Mouse (Mus musculus) midbrain, embryonic 12.5 days (tissue): ENCODE measurements around the gene Cox5a. TPM values are rescaled to one million over a fixed set of nuclear protein-coding genes. Genes with fewer than 3 reads are reported as not detected.

Experiments used
- ATAC-seq: fragments of 200-750 bp; cut with Nextera tagmentation; 2 replicates; pipeline ENCODE4 v1.8.0; 2017; ENCODE audit warnings: low read depth, moderate TSS enrichment, moderate library complexity; ENCODE audit not compliant: low FRiP score
- H3K27ac ChIP-seq: fragments of 300-500 bp; sonication (generic); replicated peaks from 2 replicates; pipeline ENCODE4 v1.5.1; 2016; ENCODE audit warnings: mild to moderate bottlenecking
- H3K27me3 ChIP-seq: fragments of 300-500 bp; sonication (generic); 2 replicates; pipeline ENCODE4 v1.6.1; 2016; ENCODE audit warnings: mild to moderate bottlenecking
- H3K36me3 ChIP-seq: fragments of 300-500 bp; sonication (generic); 2 replicates; pipeline ENCODE4 v1.6.1; 2016
- H3K4me1 ChIP-seq: fragments of 300-500 bp; sonication (generic); 2 replicates; pipeline ENCODE4 v1.6.1; 2016
- H3K4me2 ChIP-seq: fragments of 300-500 bp; sonication (generic); replicated peaks from 2 replicates; pipeline ENCODE4 v1.6.1; 2016; ENCODE audit warnings: mild to moderate bottlenecking, moderate library complexity
- H3K4me3 ChIP-seq: fragments of 300-500 bp; sonication (generic); 2 replicates; pipeline ENCODE4 v1.5.1; 2016; ENCODE audit warnings: mild to moderate bottlenecking
- H3K9ac ChIP-seq: fragments of 300-500 bp; sonication (generic); replicated peaks from 2 replicates; pipeline ENCODE4 v1.6.1; 2016; ENCODE audit warnings: mild to moderate bottlenecking, moderate library complexity
- H3K9me3 ChIP-seq: fragments of 300-500 bp; sonication (generic); 2 replicates; pipeline ENCODE4 v1.6.1; 2016; ENCODE audit warnings: mild to moderate bottlenecking
- WGBS: fragments of 180-500 bp; shearing (Covaris S2); methylation state at CpG from one replicate; pipeline ENCODE4 v1.1.7; 2016; 5-methylcytosine and 5-hydroxymethylcytosine counted together
- polyA plus RNA-seq: library from polyadenylated mRNA; unstranded; fragments of >200 nt; fragmentation: Nextera tagmentation; extraction: Ambion mirVana; gene quantifications from 2 replicates; pipeline ENCODE4 v1.2.1, GENCODE M21; 2016

Cox5a gene
- polyA plus RNA-seq, 1 experiment from 2014 or later = 706 TPM

DNA sequence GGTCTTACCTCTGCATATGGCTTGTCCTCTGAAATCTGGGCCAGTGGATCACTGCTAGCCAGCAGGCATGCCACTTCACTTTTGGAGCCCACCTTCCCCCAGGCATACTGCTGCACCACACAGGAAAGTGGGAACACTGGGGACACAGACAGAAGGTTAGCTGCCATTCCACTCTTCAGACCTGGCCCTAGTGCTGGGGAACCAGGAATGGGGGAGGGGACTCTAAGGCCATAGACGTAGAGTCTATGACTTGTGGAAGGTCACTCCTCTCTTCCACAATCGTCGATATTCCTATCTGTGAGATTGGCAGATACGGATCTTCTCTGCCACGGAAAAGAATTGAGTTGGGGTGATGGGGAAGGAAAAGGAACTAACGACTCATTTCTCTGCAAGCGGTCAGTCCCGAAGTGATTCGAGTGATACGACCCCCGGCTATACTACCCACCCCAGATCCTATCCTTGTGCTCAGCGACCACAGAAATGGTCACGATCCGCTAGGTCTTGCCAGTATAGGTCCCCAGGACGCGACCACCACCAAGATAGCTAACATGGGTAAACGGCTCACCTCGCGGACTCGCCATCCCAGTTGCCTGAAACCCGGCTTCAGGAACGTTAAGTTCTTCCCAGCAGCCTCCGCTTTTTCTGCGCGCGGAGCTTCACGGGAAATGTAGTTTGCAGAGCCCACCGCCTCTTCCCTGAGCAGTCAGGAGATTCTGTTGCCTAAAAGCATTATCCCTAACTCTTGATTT lies 31.2 kb downstream of the Cox5a start, which contains the start of gene Mpi:
TSS of gene Mpi (minus strand) at position 625 of the 749 bp plus-strand sequence.
- Histone ChIP-seq H3K4me1 (peaks cover 17% of the 10 kb centered on the region), H3K27me3 (no peaks in the 10 kb centered on the region), H3K9me3 (no peaks in the 10 kb centered on the region), H3K36me3 (peaks cover 32% of the 10 kb centered on the region), H3K4me3 (peak within 1 kb of the TSS; percentile 69), H3K4me2 (peak within 1 kb of the TSS; percentile 87), H3K27ac (no peak within 1 kb of the TSS), H3K9ac (peak within 1 kb of the TSS; percentile 75)
- ATAC-seq = peak; percentile 72; the same call in 1 of the 2 replicates
- 1% methylated on average over 28 of the region's 28 CpGs for WGBS

DNA sequence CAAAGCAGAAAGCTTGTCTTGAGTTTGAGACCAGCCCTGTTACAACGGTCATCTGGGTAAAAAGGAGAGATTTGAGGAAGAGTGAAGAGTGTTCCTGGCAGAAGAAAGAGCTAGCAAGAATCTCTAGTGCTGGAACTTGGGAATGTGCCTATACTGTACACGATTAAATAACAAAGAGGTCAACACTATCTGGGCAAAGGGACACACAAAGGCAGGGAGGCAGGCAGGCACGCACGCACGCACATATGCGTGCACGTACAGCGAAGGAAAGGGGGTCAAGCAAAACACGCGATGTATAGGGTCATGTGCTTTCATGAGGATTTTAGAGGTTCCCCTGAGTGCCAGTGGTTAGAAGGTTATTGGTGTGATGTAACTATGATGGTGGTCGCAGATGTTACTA lies 32.0 kb downstream of the Cox5a start:
- Histone ChIP-seq H3K4me2 (no peak overlapping the region), H3K9ac (no peak overlapping the region), H3K4me1 (peaks cover 17% of the 10 kb centered on the region), H3K4me3 (no peak overlapping the region), H3K36me3 (peaks cover 24% of the 10 kb centered on the region), H3K27me3 (no peaks in the 10 kb centered on the region), H3K27ac (no peak overlapping the region), H3K9me3 (no peaks in the 10 kb centered on the region)
- ATAC-seq = no peak; the same call in 1 of the 2 replicates
- 71% methylated on average over 11 of the region's 11 CpGs for WGBS

DNA sequence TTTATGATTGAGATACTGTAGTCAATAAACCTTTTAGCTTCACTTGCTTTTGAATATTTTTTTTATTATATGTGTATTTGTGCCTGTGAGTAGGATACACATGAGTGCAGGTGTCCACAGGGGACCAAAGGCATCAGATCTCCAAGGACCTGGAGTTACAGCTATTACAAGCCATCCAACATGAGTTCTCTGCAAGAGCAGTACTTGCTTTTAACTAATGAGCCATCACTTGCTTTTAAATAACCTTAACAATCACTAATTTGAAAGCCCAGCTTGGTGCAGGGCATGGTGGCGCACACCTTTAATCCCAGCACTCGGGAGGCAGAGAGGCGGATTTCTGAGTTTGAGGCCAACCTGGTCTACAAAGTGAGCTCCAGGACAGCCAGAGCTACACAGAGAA lies 33.7 kb downstream of the Cox5a start:
- H3K9ac ChIP-seq = no peak overlapping the region
- H3K27ac ChIP-seq = no peak overlapping the region
- peaks cover 8% of the 10 kb centered on the region for H3K36me3 ChIP-seq
- no peaks in the 10 kb centered on the region for H3K27me3 ChIP-seq
- H3K9me3 ChIP-seq = no peaks in the 10 kb centered on the region
- H3K4me3 ChIP-seq = no peak overlapping the region
- ATAC-seq = no peak
- peaks cover 17% of the 10 kb centered on the region for H3K4me1 ChIP-seq
- 37% methylated on average over 3 of the region's 3 CpGs for WGBS
- no peak overlapping the region for H3K4me2 ChIP-seq

DNA sequence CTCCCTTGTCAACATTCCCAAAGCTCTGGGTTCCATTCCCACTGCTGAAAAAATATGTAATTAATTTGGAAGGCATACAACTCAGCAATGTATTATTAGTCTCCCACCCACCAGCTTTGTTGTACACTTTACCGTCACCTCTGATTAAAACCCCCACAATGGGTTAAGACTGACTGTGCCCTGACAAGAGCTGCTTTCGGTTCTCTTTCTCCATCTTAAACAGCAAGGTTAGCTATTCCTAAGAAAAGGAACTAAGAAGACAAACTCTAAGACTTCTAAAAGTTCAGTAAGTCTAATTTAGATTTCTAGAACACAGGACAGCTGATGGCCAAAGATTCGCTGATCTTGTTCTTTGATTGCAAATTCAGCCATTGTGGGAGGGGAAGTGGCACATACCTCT lies 36.1 kb downstream of the Cox5a start:
- no peaks in the 10 kb centered on the region for H3K36me3 ChIP-seq
- H3K4me1 ChIP-seq = peaks cover 23% of the 10 kb centered on the region
- no peak overlapping the region for H3K9ac ChIP-seq
- no peaks in the 10 kb centered on the region for H3K9me3 ChIP-seq
- no peak overlapping the region for H3K4me3 ChIP-seq
- no peak overlapping the region for H3K4me2 ChIP-seq
- H3K27me3 ChIP-seq = no peaks in the 10 kb centered on the region
- no peak overlapping the region for H3K27ac ChIP-seq
- 77% methylated on average over 3 of the region's 3 CpGs for WGBS
- no peak for ATAC-seq

DNA sequence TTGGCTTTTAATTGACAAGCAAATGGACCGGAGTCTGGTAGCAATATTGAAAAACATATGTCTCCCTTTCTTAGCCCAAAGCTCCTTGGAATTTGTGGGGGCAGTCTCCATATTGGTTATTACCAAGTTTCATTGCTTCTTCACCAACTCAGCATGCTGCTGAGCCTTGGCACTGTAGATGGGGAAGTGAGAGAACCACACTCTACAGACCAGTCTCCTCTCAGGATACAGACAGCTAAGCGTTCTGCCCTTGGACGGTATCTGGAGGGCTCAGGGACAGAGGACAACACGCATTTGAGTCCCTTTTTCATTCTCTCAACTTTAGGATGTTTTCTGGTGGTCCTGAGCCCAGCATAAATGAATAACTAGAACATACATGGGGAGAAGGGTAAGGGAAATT lies 37.6 kb downstream of the Cox5a start:
- no peaks in the 10 kb centered on the region for H3K36me3 ChIP-seq
- ATAC-seq = no peak
- no peak overlapping the region for H3K27ac ChIP-seq
- no peaks in the 10 kb centered on the region for H3K27me3 ChIP-seq
- 83% methylated on average over 4 of the region's 4 CpGs for WGBS
- no peaks in the 10 kb centered on the region for H3K9me3 ChIP-seq
- H3K4me2 ChIP-seq = no peak overlapping the region
- peaks cover 29% of the 10 kb centered on the region for H3K4me1 ChIP-seq
- no peak overlapping the region for H3K4me3 ChIP-seq
- no peak overlapping the region for H3K9ac ChIP-seq

GRCm38 (mm10) chr9:57559568-57559967 lies 38.5 kb downstream of the Cox5a start:
- 70% methylated on average over 2 of the region's 2 CpGs for WGBS
- H3K9ac ChIP-seq = no peak overlapping the region
- no peak overlapping the region for H3K27ac ChIP-seq
- no peak overlapping the region for H3K4me2 ChIP-seq
- peaks cover 22% of the 10 kb centered on the region for H3K4me1 ChIP-seq
- no peaks in the 10 kb centered on the region for H3K27me3 ChIP-seq
- no peaks in the 10 kb centered on the region for H3K9me3 ChIP-seq
- no peaks in the 10 kb centered on the region for H3K36me3 ChIP-seq
- ATAC-seq = no peak
- no peak overlapping the region for H3K4me3 ChIP-seq

GRCm38 (mm10) chr9:57560263-57560662 lies 39.2 kb downstream of the Cox5a start:
- Histone ChIP-seq H3K27me3 (no peaks in the 10 kb centered on the region), H3K4me1 (peaks cover 22% of the 10 kb centered on the region), H3K9me3 (no peaks in the 10 kb centered on the region), H3K36me3 (no peaks in the 10 kb centered on the region), H3K4me2 (peak overlapping the region; percentile 93), H3K9ac (peak overlapping the region; percentile 62), H3K4me3 (peak overlapping the region; percentile 71), H3K27ac (peak overlapping the region; percentile 81)
- no peak for ATAC-seq
- WGBS = 29% methylated on average over 7 of the region's 7 CpGs

GRCm38 (mm10) chr9:57560861-57561710 lies 40.0 kb downstream of the Cox5a start, which contains the start of gene Scamp2:
TSS of gene Scamp2 (plus strand) at chr9:57560943.
- H3K9ac ChIP-seq = peak within 1 kb of the TSS; percentile 62
- H3K4me2 ChIP-seq = peak within 1 kb of the TSS; percentile 93
- peak within 1 kb of the TSS; percentile 71 for H3K4me3 ChIP-seq
- 1% methylated on average over 37 of the region's 37 CpGs for WGBS
- H3K9me3 ChIP-seq = no peaks in the 10 kb centered on the region
- H3K36me3 ChIP-seq = 0 out of 2 replicates have a peak, but pooled peaks cover under 1% of the 10 kb centered on the region
- ATAC-seq = peak; percentile 99
- peaks cover 22% of the 10 kb centered on the region for H3K4me1 ChIP-seq
- no peaks in the 10 kb centered on the region for H3K27me3 ChIP-seq
- peak within 1 kb of the TSS; percentile 81 for H3K27ac ChIP-seq

DNA sequence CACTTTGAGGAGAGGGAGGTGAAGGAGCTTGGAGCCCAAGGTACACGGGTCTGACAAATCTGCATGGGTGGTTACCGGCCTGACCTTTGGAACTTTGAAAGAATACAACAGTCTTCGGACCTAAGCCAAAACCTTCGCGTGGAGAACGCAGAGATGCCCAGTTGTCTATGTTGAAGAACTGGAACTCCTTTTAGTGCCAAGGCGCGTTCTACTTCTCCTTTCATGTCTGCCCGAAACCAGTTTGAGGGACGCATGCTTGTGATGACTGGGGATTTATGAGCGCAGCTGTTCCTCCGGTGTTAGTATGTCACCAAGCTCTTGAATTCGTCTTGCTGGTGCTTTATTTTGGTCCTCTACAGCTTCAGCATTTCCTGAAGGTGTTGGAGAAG lies 40.6 kb downstream of the Cox5a start:
- no peaks in the 10 kb centered on the region for H3K9me3 ChIP-seq
- ATAC-seq = no peak
- H3K27ac ChIP-seq = no peak overlapping the region
- 0 out of 2 replicates have a peak, but pooled peaks cover 5% of the 10 kb centered on the region for H3K36me3 ChIP-seq
- 83% methylated on average over 13 of the region's 13 CpGs for WGBS
- H3K4me1 ChIP-seq = peaks cover 22% of the 10 kb centered on the region
- no peaks in the 10 kb centered on the region for H3K27me3 ChIP-seq
- peak overlapping the region; percentile 71 for H3K4me3 ChIP-seq
- peak overlapping the region; percentile 93 for H3K4me2 ChIP-seq
- no peak overlapping the region for H3K9ac ChIP-seq

- Histone ChIP-seq H3K4me3 (no peak overlapping the region), H3K36me3 (0 out of 2 replicates have a peak, but pooled peaks cover 5% of the 10 kb centered on the region), H3K4me1 (peaks cover 22% of the 10 kb centered on the region), H3K9me3 (no peaks in the 10 kb centered on the region), H3K27me3 (no peaks in the 10 kb centered on the region), H3K4me2 (no peak overlapping the region), H3K9ac (no peak overlapping the region), H3K27ac (no peak overlapping the region)
- ATAC-seq = no peak
- 81% methylated on average over 4 of the region's 4 CpGs for WGBS
Observed at GRCm38 (mm10) chr9:57562896-57563372, 41.9 kb downstream of the Cox5a start.

GRCm38 (mm10) chr9:57564609-57565008 lies 43.5 kb downstream of the Cox5a start:
- H3K4me1 ChIP-seq = peaks cover 22% of the 10 kb centered on the region
- H3K9me3 ChIP-seq = no peaks in the 10 kb centered on the region
- H3K27ac ChIP-seq = no peak overlapping the region
- no peak overlapping the region for H3K4me3 ChIP-seq
- H3K4me2 ChIP-seq = no peak overlapping the region
- no peak overlapping the region for H3K9ac ChIP-seq
- peaks cover 20% of the 10 kb centered on the region for H3K36me3 ChIP-seq
- H3K27me3 ChIP-seq = no peaks in the 10 kb centered on the region
- WGBS = 92% methylated on average over 6 of the region's 6 CpGs
- no peak for ATAC-seq

DNA sequence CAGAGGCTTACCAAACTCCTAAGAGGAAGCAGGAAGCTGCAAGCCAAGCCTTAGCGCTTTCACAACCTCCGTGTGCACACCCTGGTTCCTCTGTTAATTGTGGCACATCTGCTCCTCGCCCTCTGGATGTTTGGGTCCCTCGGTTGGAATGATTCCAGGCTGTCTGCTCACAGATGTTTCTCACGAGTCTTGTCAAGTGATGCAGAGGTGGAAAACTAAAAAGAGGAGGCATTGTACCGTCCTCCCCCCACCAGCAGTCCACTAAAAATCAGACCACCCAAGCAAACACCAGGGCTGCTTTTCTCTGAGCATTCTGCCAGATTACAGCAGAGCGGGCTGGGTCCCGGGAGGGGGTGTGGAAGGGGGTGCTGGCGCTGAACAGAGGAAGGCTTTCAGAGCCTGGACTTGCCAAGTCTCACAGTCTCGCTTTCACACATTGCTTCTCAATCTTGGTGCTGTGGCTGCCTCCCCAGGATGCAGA lies 44.7 kb downstream of the Cox5a start:
- Histone ChIP-seq H3K36me3 (peaks cover 28% of the 10 kb centered on the region), H3K9ac (no peak overlapping the region), H3K9me3 (no peaks in the 10 kb centered on the region), H3K4me3 (no peak overlapping the region), H3K27me3 (no peaks in the 10 kb centered on the region), H3K27ac (no peak overlapping the region), H3K4me2 (no peak overlapping the region), H3K4me1 (peaks cover 20% of the 10 kb centered on the region)
- no peak for ATAC-seq
- WGBS = 65% methylated on average over 10 of the region's 10 CpGs
